Mouse (Mus musculus): ENCODE data around the gene Dner.

Gene Dner

GRCm38 (mm10) chr1:84436281-84436680 lies 259.7 kb downstream of the Dner start:
- DNase-seq, result no peak

GRCm38 (mm10) chr1:84433291-84433980 lies 262.6 kb downstream of the Dner start:
- no peak for DNase-seq

GRCm38 (mm10) chr1:84432311-84432710 lies 263.7 kb downstream of the Dner start:
- DNase-seq, result no peak

GRCm38 (mm10) chr1:84428331-84428730 lies 267.7 kb downstream of the Dner start:
- DNase-seq, result no peak

- DNase-seq, result peak; percentile 53
Observed at GRCm38 (mm10) chr1:84427757-84428156, 268.3 kb downstream of the Dner start.

- DNase-seq, result no peak
Observed at GRCm38 (mm10) chr1:84426679-84427078, 269.3 kb downstream of the Dner start.

GRCm38 (mm10) chr1:84422881-84423280 lies 273.1 kb downstream of the Dner start:
- no peak for DNase-seq

GRCm38 (mm10) chr1:84421845-84422244 lies 274.2 kb downstream of the Dner start:
- DNase-seq, result no peak

- DNase-seq, result no peak
Observed at GRCm38 (mm10) chr1:84419416-84419815, 276.6 kb downstream of the Dner start.

- DNase-seq, result no peak
Observed at GRCm38 (mm10) chr1:84418511-84418910, 277.5 kb downstream of the Dner start.

GRCm38 (mm10) chr1:84417761-84418238 lies 278.2 kb downstream of the Dner start:
- no peak for DNase-seq

GRCm38 (mm10) chr1:84417276-84417675 lies 278.7 kb downstream of the Dner start:
- DNase-seq, result no peak

GRCm38 (mm10) chr1:84414464-84414863 lies 281.6 kb downstream of the Dner start:
- DNase-seq, result no peak

GRCm38 (mm10) chr1:84409514-84409913 lies 286.5 kb downstream of the Dner start:
- no peak for DNase-seq

- DNase-seq, result no peak
Observed at GRCm38 (mm10) chr1:84408873-84409272, 287.1 kb downstream of the Dner start.

- no peak for DNase-seq
Observed at GRCm38 (mm10) chr1:84406891-84407290, 289.1 kb downstream of the Dner start.

GRCm38 (mm10) chr1:84405551-84406290 lies 290.3 kb downstream of the Dner start:
- no peak for DNase-seq

- DNase-seq, result no peak
Observed at GRCm38 (mm10) chr1:84404880-84405279, 291.1 kb downstream of the Dner start.

GRCm38 (mm10) chr1:84402154-84402553 lies 293.9 kb downstream of the Dner start:
- DNase-seq, result no peak

GRCm38 (mm10) chr1:84399671-84400070 lies 296.4 kb downstream of the Dner start:
- no peak for DNase-seq

- DNase-seq, result no peak
Observed at GRCm38 (mm10) chr1:84399118-84399517, 296.9 kb downstream of the Dner start.

- no peak for DNase-seq
Observed at GRCm38 (mm10) chr1:84396787-84397186, 299.2 kb downstream of the Dner start.

- DNase-seq, result no peak
Observed at GRCm38 (mm10) chr1:84395928-84396327, 300.1 kb downstream of the Dner start.

- DNase-seq, result no peak
Observed at GRCm38 (mm10) chr1:84390961-84391360, 305.1 kb downstream of the Dner start.

All from layer of hippocampus, adult 9-11 months (tissue).